Mouse (Mus musculus): Measurements from ENCODE around the gene Fgfr2. TPM values are rescaled to one million over a fixed set of nuclear protein-coding genes. Genes with fewer than 3 reads are reported as not detected.

The Fgfr2 gene
- total and polyA plus RNA-seq, 2 experiments from 2014 or later = 12.1 to 32.6 TPM

DNA sequence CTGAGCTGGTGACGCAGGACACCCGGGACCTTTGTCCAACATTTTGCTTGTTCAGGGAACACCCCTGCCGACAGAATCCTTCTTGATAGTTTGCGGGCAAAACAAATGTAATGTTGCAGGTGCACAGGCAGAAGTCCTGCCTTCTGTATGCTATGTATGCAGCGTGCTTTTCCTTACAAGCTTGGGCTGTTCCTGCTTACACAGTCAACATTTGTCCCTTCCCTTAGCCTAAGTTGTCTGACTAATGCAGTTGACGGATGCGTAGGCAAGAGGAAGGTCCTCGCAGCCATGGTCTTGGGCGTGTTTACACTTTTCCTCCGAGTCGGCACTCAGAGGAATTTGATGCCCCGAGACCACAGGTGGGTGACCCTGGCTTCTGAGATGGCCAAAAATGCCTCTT lies 2138.0 kb downstream of the Fgfr2 start:
- DNase-seq (ENCODE audit: low spot score) = no peak
- Histone ChIP-seq H3K9ac (replicated peaks; ENCODE audit: low read length, poor library complexity, severe bottlenecking) (no peak overlapping the region), H3K4me1 (ENCODE audit: insufficient read depth, low read length) (no peaks in the 10 kb centered on the region), H3K27ac (ENCODE audit: low read depth, low read length) (no peak overlapping the region), H3K4me2 (ENCODE audit: low read depth, low read length, poor library complexity, severe bottlenecking) (no peak overlapping the region), H3K36me3 (ENCODE audit: insufficient read depth, low read length) (no peaks in the 10 kb centered on the region), H3K9me3 (ENCODE audit: low read length) (no peaks in the 10 kb centered on the region), H3K27me3 (ENCODE audit: insufficient read depth, low read length) (no peaks in the 10 kb centered on the region), H3K4me3 (ENCODE audit: low read depth, low read length) (no peak overlapping the region)
- 90% methylated on average over 12 of the region's 12 CpGs for WGBS
- ATAC-seq (ENCODE audit: low FRiP score) = no peak
- no peak for TF ChIP-seq CTCF (IDR thresholded peaks at IDR 0.05)

DNA sequence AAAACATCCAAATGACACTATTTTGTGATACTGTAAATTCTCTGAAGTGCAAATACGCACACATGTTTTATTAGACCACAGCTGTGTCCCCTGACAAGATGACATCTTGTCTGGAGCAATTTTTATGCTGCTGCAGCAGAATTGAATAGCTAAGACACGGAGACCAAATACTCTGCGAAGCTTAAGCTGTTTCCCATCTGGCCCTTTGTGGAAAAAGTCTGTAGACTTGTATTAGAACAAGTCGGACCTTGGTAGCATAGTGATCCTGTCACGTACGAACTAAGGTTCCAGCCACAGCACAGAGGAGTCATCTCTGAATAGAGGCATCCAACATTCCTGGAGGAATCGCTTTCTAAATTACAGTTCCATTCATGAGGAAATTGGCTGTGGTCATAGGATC lies 2138.9 kb downstream of the Fgfr2 start:
- H3K9me3 ChIP-seq (ENCODE audit: low read length) = no peaks in the 10 kb centered on the region
- H3K36me3 ChIP-seq (ENCODE audit: insufficient read depth, low read length) = no peaks in the 10 kb centered on the region
- no peak overlapping the region for H3K4me2 ChIP-seq (ENCODE audit: low read depth, low read length, poor library complexity, severe bottlenecking)
- no peaks in the 10 kb centered on the region for H3K4me1 ChIP-seq (ENCODE audit: insufficient read depth, low read length)
- DNase-seq (ENCODE audit: low spot score) (no peak), ATAC-seq (ENCODE audit: low FRiP score) (no peak)
- no peak for TF ChIP-seq CTCF (IDR thresholded peaks at IDR 0.05)
- no peaks in the 10 kb centered on the region for H3K27me3 ChIP-seq (ENCODE audit: insufficient read depth, low read length)
- H3K27ac ChIP-seq (ENCODE audit: low read depth, low read length) = no peak overlapping the region
- H3K4me3 ChIP-seq (ENCODE audit: low read depth, low read length) = no peak overlapping the region
- WGBS = 80% methylated on average over 7 of the region's 7 CpGs
- H3K9ac ChIP-seq (replicated peaks; ENCODE audit: low read length, poor library complexity, severe bottlenecking) = no peak overlapping the region

DNA sequence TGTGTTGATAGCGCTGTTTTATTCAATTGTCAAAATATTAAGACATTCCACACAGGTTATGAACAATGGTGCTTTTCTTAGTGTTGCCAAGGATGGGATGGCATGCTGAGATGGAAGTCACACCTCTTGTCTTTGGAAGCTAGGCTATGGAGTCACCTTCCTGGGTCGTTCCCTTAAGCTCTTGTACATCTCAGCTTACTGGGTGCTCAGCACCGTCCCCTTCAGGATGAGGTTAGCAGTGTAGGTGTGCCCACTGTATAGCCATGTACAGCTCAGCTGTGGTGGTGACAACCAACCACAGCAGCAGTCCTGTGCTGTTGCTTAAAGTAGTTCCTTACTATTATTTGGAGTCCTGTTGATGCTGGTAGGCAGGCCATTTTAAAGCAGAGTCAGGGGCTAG lies 2140.3 kb downstream of the Fgfr2 start:
- no peak overlapping the region for H3K9ac ChIP-seq (replicated peaks; ENCODE audit: low read length, poor library complexity, severe bottlenecking)
- H3K4me1 ChIP-seq (ENCODE audit: insufficient read depth, low read length) = no peaks in the 10 kb centered on the region
- TF ChIP-seq CTCF (IDR thresholded peaks at IDR 0.05) = no peak
- H3K4me2 ChIP-seq (ENCODE audit: low read depth, low read length, poor library complexity, severe bottlenecking) = no peak overlapping the region
- H3K27me3 ChIP-seq (ENCODE audit: insufficient read depth, low read length) = no peaks in the 10 kb centered on the region
- WGBS = 73% methylated on average over 3 of the region's 3 CpGs
- ATAC-seq (ENCODE audit: low FRiP score) (no peak), DNase-seq (ENCODE audit: low spot score) (no peak)
- H3K4me3 ChIP-seq (ENCODE audit: low read depth, low read length) = no peak overlapping the region
- H3K27ac ChIP-seq (ENCODE audit: low read depth, low read length) = no peak overlapping the region
- H3K36me3 ChIP-seq (ENCODE audit: insufficient read depth, low read length) = no peaks in the 10 kb centered on the region
- no peaks in the 10 kb centered on the region for H3K9me3 ChIP-seq (ENCODE audit: low read length)

DNA sequence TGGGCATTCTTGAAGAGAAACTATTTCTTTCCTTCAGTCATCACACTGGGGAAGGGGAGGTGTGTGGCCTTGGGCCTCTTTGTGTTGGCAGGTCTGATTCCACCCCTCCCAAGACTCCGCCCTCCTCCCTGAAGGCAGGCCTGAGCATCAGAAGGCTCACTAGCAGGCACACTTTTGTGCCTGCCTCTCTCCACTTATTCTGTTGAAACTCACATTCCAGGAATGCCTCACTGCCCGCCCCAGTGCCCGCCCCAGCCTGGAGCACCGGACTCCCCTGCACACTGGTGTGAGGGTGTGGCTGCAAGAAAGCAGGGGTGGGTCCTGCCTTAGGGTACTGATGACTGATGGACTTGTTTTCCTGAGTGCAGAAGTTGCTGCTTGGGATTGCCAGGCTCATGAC lies 2140.8 kb downstream of the Fgfr2 start:
- Histone ChIP-seq H3K36me3 (ENCODE audit: insufficient read depth, low read length) (no peaks in the 10 kb centered on the region), H3K9ac (replicated peaks; ENCODE audit: low read length, poor library complexity, severe bottlenecking) (no peak overlapping the region), H3K27me3 (ENCODE audit: insufficient read depth, low read length) (no peaks in the 10 kb centered on the region), H3K4me3 (ENCODE audit: low read depth, low read length) (no peak overlapping the region), H3K9me3 (ENCODE audit: low read length) (no peaks in the 10 kb centered on the region), H3K4me1 (ENCODE audit: insufficient read depth, low read length) (no peaks in the 10 kb centered on the region), H3K4me2 (ENCODE audit: low read depth, low read length, poor library complexity, severe bottlenecking) (no peak overlapping the region), H3K27ac (ENCODE audit: low read depth, low read length) (no peak overlapping the region)
- ATAC-seq (ENCODE audit: low FRiP score) = no peak
- TF ChIP-seq CTCF (IDR thresholded peaks at IDR 0.05) = no peak
- DNase-seq (ENCODE audit: low spot score) = no peak
- WGBS = 48% methylated on average over 4 of the region's 4 CpGs

DNA sequence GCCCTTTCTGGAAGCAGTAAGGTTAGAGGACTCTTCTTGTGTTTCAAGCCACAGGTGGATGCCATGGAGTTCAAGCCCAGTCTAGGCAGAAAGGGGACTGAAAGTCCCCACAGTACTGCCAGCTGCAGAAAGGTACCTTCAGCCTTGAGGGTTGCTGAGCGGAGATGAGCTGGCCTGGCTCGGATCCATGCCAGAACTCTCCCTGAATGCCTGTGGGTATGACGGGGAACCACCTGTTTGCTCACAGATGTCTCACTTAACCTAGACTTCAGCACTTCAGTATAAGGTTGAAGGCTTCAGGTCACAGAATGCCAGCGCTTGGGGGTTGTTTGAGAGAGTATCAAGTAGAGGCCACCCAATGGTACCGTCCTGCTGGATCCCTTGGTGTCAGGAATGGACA lies 2143.0 kb downstream of the Fgfr2 start:
- Histone ChIP-seq H3K36me3 (ENCODE audit: insufficient read depth, low read length) (no peaks in the 10 kb centered on the region), H3K9ac (replicated peaks; ENCODE audit: low read length, poor library complexity, severe bottlenecking) (no peak overlapping the region), H3K4me2 (ENCODE audit: low read depth, low read length, poor library complexity, severe bottlenecking) (no peak overlapping the region), H3K27me3 (ENCODE audit: insufficient read depth, low read length) (no peaks in the 10 kb centered on the region), H3K9me3 (ENCODE audit: low read length) (no peaks in the 10 kb centered on the region), H3K4me1 (ENCODE audit: insufficient read depth, low read length) (no peaks in the 10 kb centered on the region), H3K4me3 (ENCODE audit: low read depth, low read length) (no peak overlapping the region), H3K27ac (ENCODE audit: low read depth, low read length) (no peak overlapping the region)
- TF ChIP-seq CTCF (IDR thresholded peaks at IDR 0.05) = no peak
- 96% methylated on average over 5 of the region's 5 CpGs for WGBS
- DNase-seq (ENCODE audit: low spot score) = no peak
- ATAC-seq (ENCODE audit: low FRiP score) = no peak

DNA sequence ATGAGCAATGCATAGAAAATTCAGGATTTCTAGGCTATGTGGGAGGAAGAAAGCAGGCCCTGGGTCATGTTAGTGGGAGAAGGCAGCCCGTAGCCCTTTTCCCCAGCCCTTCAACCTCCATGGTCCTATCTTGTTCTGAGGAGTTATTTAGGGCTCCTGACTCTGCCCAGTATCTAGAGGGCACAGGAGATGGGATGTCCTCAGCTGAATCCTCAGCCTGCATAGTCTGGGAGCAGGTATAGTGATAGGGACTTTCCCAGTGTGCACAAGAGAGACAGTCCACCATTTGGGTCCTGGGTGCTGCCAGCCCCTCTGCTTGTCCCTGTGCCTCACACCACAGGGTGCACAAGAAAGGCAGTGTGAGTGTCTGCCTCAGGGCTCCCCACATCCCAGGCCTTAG lies 2144.6 kb downstream of the Fgfr2 start:
- 81% methylated on average over 1 of the region's 1 CpGs for WGBS
- Histone ChIP-seq H3K9me3 (ENCODE audit: low read length) (no peaks in the 10 kb centered on the region), H3K27ac (ENCODE audit: low read depth, low read length) (no peak overlapping the region), H3K36me3 (ENCODE audit: insufficient read depth, low read length) (no peaks in the 10 kb centered on the region), H3K9ac (replicated peaks; ENCODE audit: low read length, poor library complexity, severe bottlenecking) (no peak overlapping the region), H3K4me1 (ENCODE audit: insufficient read depth, low read length) (no peaks in the 10 kb centered on the region), H3K4me2 (ENCODE audit: low read depth, low read length, poor library complexity, severe bottlenecking) (no peak overlapping the region), H3K4me3 (ENCODE audit: low read depth, low read length) (no peak overlapping the region), H3K27me3 (ENCODE audit: insufficient read depth, low read length) (no peaks in the 10 kb centered on the region)
- no peak for DNase-seq (ENCODE audit: low spot score)
- TF ChIP-seq CTCF (IDR thresholded peaks at IDR 0.05) = no peak
- no peak for ATAC-seq (ENCODE audit: low FRiP score)

Data from midbrain, postnatal 0 days (tissue).